Mouse (Mus musculus) heart, postnatal 0 days (tissue): ENCODE measurements around the gene Limch1.

Experiments used
- CTCF ChIP-seq: IDR thresholded peaks from 2 replicates; pipeline ENCODE4 v1.5.1; 2016; ENCODE audit warnings: antibody characterized with exemption, control low read depth, low read depth
- EP300 ChIP-seq: IDR thresholded peaks from 2 replicates; pipeline ENCODE4 v1.6.1; 2016; ENCODE audit warnings: antibody characterized with exemption, low read depth

- TF ChIP-seq CTCF (no peak), EP300 (no peak)
These were observed 278.9 kb downstream of the Limch1 start for GRCm38 (mm10) chr5:67024459-67025050.
